Mouse (Mus musculus): ENCODE results near the gene Cmtm5. TPM values are rescaled to one million over a fixed set of nuclear protein-coding genes. Genes with fewer than 3 reads are reported as not detected.
"Not testable (repeated sequence)": the region's sequence is repeated elsewhere in the genome, so short reads cannot be mapped to it uniquely, and the experiment has no call there.

Cmtm5 gene
- polyA plus RNA-seq, 1 experiment from 2014 or later, result 8.5 TPM

GRCm38 (mm10) chr14:54967874-54968273 lies 31.8 kb downstream of the Cmtm5 start:
- Histone ChIP-seq H3K27me3 (ENCODE audit: control insufficient read depth, insufficient read depth, low read length) (no peaks in the 10 kb centered on the region), H3K4me1 (ENCODE audit: control insufficient read depth, insufficient read depth, low read length) (no peaks in the 10 kb centered on the region), H3K4me2 (replicated peaks; ENCODE audit: low read depth, low read length) (no peak overlapping the region), H3K36me3 (ENCODE audit: control insufficient read depth, insufficient read depth, low read length) (no peaks in the 10 kb centered on the region), H3K27ac (ENCODE audit: low read length) (no peak overlapping the region), H3K9me3 (ENCODE audit: control insufficient read depth, low read depth, low read length) (no peaks in the 10 kb centered on the region), H3K9ac (replicated peaks; ENCODE audit: low read depth, low read length) (no peak overlapping the region), H3K4me3 (ENCODE audit: low read depth, low read length) (no peak overlapping the region)
- WGBS, result 85% methylated on average over 3 of the region's 3 CpGs
- no peak for ATAC-seq (ENCODE audit: insufficient number of reproducible peaks, insufficient read depth, low FRiP score, low read depth)

GRCm38 (mm10) chr14:54968344-54968743 lies 32.3 kb downstream of the Cmtm5 start:
- Histone ChIP-seq H3K4me2 (replicated peaks; ENCODE audit: low read depth, low read length) (no peak overlapping the region), H3K27me3 (ENCODE audit: control insufficient read depth, insufficient read depth, low read length) (no peaks in the 10 kb centered on the region), H3K4me3 (ENCODE audit: low read depth, low read length) (no peak overlapping the region), H3K27ac (ENCODE audit: low read length) (no peak overlapping the region), H3K9ac (replicated peaks; ENCODE audit: low read depth, low read length) (no peak overlapping the region), H3K36me3 (ENCODE audit: control insufficient read depth, insufficient read depth, low read length) (no peaks in the 10 kb centered on the region), H3K4me1 (ENCODE audit: control insufficient read depth, insufficient read depth, low read length) (no peaks in the 10 kb centered on the region), H3K9me3 (ENCODE audit: control insufficient read depth, low read depth, low read length) (no peaks in the 10 kb centered on the region)
- no peak for ATAC-seq (ENCODE audit: insufficient number of reproducible peaks, insufficient read depth, low FRiP score, low read depth)

GRCm38 (mm10) chr14:54972786-54973185 lies 36.7 kb downstream of the Cmtm5 start:
- H3K4me2 ChIP-seq (replicated peaks; ENCODE audit: low read depth, low read length); H3K27me3 ChIP-seq (ENCODE audit: control insufficient read depth, insufficient read depth, low read length); H3K27ac ChIP-seq (ENCODE audit: low read length); ATAC-seq (ENCODE audit: insufficient number of reproducible peaks, insufficient read depth, low FRiP score, low read depth); H3K9ac ChIP-seq (replicated peaks; ENCODE audit: low read depth, low read length); H3K9me3 ChIP-seq (ENCODE audit: control insufficient read depth, low read depth, low read length); H3K4me1 ChIP-seq (ENCODE audit: control insufficient read depth, insufficient read depth, low read length); H3K4me3 ChIP-seq (ENCODE audit: low read depth, low read length); H3K36me3 ChIP-seq (ENCODE audit: control insufficient read depth, insufficient read depth, low read length): not testable (repeated sequence)
- 95% methylated on average over 7 of the region's 11 CpGs for WGBS

DNA sequence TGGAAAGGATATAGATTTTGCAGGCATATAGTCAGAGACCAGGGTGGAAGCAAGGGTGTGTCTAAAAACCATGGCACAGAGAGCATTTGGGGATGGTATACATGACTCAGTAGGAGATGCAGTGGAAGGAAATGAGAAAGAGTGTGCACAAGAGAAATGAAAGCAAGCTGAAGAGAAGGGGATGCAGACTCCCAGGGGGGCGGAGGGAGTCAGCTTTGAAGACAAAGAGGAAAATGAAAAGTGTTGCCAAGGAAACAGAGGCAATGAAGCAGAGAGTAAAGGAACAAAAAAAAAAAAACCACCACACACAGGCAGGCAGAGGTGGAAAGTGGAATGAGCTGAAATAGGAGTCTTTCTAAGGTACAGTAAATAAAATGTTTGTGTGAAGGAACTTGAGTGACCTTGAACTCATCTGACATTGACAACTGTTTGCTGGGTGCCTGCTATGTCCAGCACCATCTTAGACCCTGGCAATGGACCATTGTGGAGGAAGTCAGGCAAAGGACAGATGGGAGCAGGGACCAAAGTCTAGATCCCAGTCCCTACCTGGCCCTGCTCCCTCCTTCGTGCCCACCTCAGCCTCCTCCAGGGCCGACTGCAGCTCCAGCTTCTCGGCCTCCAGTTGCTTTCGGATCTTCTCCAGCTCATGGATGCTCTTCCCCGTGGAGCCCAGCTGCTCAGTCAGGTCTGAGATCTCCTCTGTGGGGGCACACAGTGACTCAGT lies 38.2 kb downstream of the Cmtm5 start:
- Histone ChIP-seq H3K9ac (replicated peaks; ENCODE audit: low read depth, low read length) (no peak overlapping the region), H3K4me2 (replicated peaks; ENCODE audit: low read depth, low read length) (no peak overlapping the region), H3K9me3 (ENCODE audit: control insufficient read depth, low read depth, low read length) (no peaks in the 10 kb centered on the region), H3K27me3 (ENCODE audit: control insufficient read depth, insufficient read depth, low read length) (no peaks in the 10 kb centered on the region), H3K27ac (ENCODE audit: low read length) (no peak overlapping the region), H3K4me1 (ENCODE audit: control insufficient read depth, insufficient read depth, low read length) (no peaks in the 10 kb centered on the region), H3K4me3 (ENCODE audit: low read depth, low read length) (no peak overlapping the region), H3K36me3 (ENCODE audit: control insufficient read depth, insufficient read depth, low read length) (no peaks in the 10 kb centered on the region)
- WGBS, result 84% methylated on average over 6 of the region's 6 CpGs
- ATAC-seq (ENCODE audit: insufficient number of reproducible peaks, insufficient read depth, low FRiP score, low read depth), result no peak

- no peak for ATAC-seq (ENCODE audit: insufficient number of reproducible peaks, insufficient read depth, low FRiP score, low read depth)
- Histone ChIP-seq H3K36me3 (ENCODE audit: control insufficient read depth, insufficient read depth, low read length) (no peaks in the 10 kb centered on the region), H3K27ac (ENCODE audit: low read length) (no peak within 1 kb of the TSS), H3K4me1 (ENCODE audit: control insufficient read depth, insufficient read depth, low read length) (no peaks in the 10 kb centered on the region), H3K9ac (replicated peaks; ENCODE audit: low read depth, low read length) (no peak within 1 kb of the TSS), H3K4me3 (ENCODE audit: low read depth, low read length) (no peak within 1 kb of the TSS), H3K4me2 (replicated peaks; ENCODE audit: low read depth, low read length) (no peak within 1 kb of the TSS), H3K27me3 (ENCODE audit: control insufficient read depth, insufficient read depth, low read length) (no peaks in the 10 kb centered on the region), H3K9me3 (ENCODE audit: control insufficient read depth, low read depth, low read length) (no peaks in the 10 kb centered on the region)
- WGBS, result 79% methylated on average over 1 of the region's 1 CpGs
These were observed 40.6 kb downstream of the Cmtm5 start, which contains the start of gene Gm17428 for GRCm38 (mm10) chr14:54976633-54977032. TSS of gene Gm17428 (plus strand) at chr14:54976933.

DNA sequence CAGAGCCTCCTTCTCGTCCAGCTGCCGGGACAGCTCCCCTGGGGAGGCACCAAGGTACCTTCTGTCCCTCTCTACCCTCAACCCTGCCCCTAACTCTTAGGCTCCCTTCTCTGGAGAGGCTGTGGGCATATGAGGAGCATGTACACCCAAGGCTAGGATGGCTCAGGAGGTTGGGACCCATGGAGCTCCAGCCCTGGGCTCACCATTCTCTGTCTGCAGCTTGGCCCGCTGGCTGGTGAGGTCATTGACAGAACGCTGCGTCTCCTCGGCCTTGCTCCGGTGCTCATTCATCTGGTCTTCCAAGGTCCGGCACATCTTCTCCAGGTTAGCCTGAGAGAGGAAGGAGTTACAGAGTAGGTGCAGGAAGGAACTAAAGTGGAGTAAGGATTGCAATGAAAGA lies 42.6 kb downstream of the Cmtm5 start:
- Histone ChIP-seq H3K9me3 (ENCODE audit: control insufficient read depth, low read depth, low read length) (no peaks in the 10 kb centered on the region), H3K36me3 (ENCODE audit: control insufficient read depth, insufficient read depth, low read length) (no peaks in the 10 kb centered on the region), H3K4me1 (ENCODE audit: control insufficient read depth, insufficient read depth, low read length) (no peaks in the 10 kb centered on the region), H3K27ac (ENCODE audit: low read length) (no peak overlapping the region), H3K4me3 (ENCODE audit: low read depth, low read length) (no peak overlapping the region), H3K4me2 (replicated peaks; ENCODE audit: low read depth, low read length) (no peak overlapping the region), H3K9ac (replicated peaks; ENCODE audit: low read depth, low read length) (no peak overlapping the region), H3K27me3 (ENCODE audit: control insufficient read depth, insufficient read depth, low read length) (no peaks in the 10 kb centered on the region)
- 83% methylated on average over 8 of the region's 8 CpGs for WGBS
- no peak for ATAC-seq (ENCODE audit: insufficient number of reproducible peaks, insufficient read depth, low FRiP score, low read depth)

DNA sequence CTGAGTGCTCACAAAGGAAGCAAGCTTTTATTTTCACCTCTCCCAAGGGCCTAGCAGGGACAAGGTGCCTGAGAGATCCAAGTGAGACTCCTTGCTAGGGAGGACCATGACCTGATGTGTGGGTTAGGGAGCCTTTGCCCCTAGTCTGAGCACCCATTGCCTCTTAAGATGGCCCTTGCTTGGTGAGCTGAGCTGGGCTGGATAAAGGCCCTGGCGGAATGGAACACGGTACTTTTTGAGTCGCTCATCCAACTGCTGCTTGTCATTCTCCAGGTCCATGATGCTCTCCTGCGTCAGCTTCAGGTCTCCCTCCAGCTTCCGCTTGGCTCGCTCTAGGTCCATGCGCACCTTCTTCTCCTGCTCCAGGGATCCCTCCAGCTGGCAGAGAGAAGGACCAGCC lies 45.9 kb downstream of the Cmtm5 start:
- 94% methylated on average over 7 of the region's 7 CpGs for WGBS
- no peaks in the 10 kb centered on the region for H3K9me3 ChIP-seq (ENCODE audit: control insufficient read depth, low read depth, low read length)
- no peaks in the 10 kb centered on the region for H3K27me3 ChIP-seq (ENCODE audit: control insufficient read depth, insufficient read depth, low read length)

DNA sequence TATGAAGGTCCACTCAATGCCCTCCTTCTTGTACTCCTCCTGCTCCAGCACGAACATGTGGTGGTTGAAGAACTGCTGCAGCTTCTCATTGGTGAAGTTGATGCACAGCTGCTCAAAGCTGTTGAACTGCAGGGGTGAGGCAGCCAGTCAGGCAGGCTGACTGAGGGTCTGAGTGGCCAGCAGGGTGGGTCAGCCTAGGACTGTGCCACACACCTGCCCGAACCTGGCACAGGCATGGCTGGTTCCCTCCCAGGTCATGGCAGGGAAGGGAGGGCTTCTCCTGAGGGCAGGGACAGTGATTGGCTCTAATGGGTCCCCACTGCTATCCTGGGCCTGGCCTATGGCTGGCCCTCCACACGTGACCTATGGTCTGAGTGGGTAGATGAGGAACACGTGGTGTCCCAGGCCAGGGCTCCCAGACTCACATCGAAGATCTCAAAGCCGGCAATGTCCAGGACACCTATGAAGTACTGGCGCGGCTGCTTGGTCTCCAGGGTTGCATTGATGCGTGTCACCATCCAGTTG lies 52.4 kb downstream of the Cmtm5 start:
- 82% methylated on average over 9 of the region's 9 CpGs for WGBS
- H3K4me1 ChIP-seq (ENCODE audit: control insufficient read depth, insufficient read depth, low read length); H3K9me3 ChIP-seq (ENCODE audit: control insufficient read depth, low read depth, low read length); H3K4me3 ChIP-seq (ENCODE audit: low read depth, low read length); H3K9ac ChIP-seq (replicated peaks; ENCODE audit: low read depth, low read length); H3K4me2 ChIP-seq (replicated peaks; ENCODE audit: low read depth, low read length); ATAC-seq (ENCODE audit: insufficient number of reproducible peaks, insufficient read depth, low FRiP score, low read depth); H3K27ac ChIP-seq (ENCODE audit: low read length); H3K36me3 ChIP-seq (ENCODE audit: control insufficient read depth, insufficient read depth, low read length); H3K27me3 ChIP-seq (ENCODE audit: control insufficient read depth, insufficient read depth, low read length): not testable (repeated sequence)

More for the DNA sequence above, 45.9 kb downstream of the Cmtm5 start:
- ATAC-seq (ENCODE audit: insufficient number of reproducible peaks, insufficient read depth, low FRiP score, low read depth), result no peak
- no peak overlapping the region for H3K9ac ChIP-seq (replicated peaks; ENCODE audit: low read depth, low read length)
- no peaks in the 10 kb centered on the region for H3K4me1 ChIP-seq (ENCODE audit: control insufficient read depth, insufficient read depth, low read length)
- no peaks in the 10 kb centered on the region for H3K36me3 ChIP-seq (ENCODE audit: control insufficient read depth, insufficient read depth, low read length)
- no peak overlapping the region for H3K4me2 ChIP-seq (replicated peaks; ENCODE audit: low read depth, low read length)
- H3K4me3 ChIP-seq (ENCODE audit: low read depth, low read length), result no peak overlapping the region
- H3K27ac ChIP-seq (ENCODE audit: low read length), result no peak overlapping the region
